Mouse (Mus musculus): ENCODE data around the gene Clec2l.

Gene Clec2l

GRCm38 (mm10) chr6:38719229-38719628 is 56.4 kb downstream of the Clec2l start:
- no peak for DNase-seq (ENCODE audit: low spot score)

- no peak for DNase-seq (ENCODE audit: low spot score)
Observed at GRCm38 (mm10) chr6:38721361-38721760, 58.5 kb downstream of the Clec2l start.

- no peak for DNase-seq (ENCODE audit: low spot score)
Observed at GRCm38 (mm10) chr6:38725515-38725914, 62.6 kb downstream of the Clec2l start.
